Mouse (Mus musculus): ENCODE results near the gene Zfp518a. TPM values are rescaled to one million over a fixed set of nuclear protein-coding genes. Genes with fewer than 3 reads are reported as not detected.

Zfp518a gene
- total RNA-seq, 2 experiments from 2014 or later: 8.7 to 10.4 TPM

- intact Hi-C loops (cut with DNase I): no loop called here
Measured at GRCm38 (mm10) chr19:40964367-40964891, 69.9 kb downstream of the Zfp518a start.

GRCm38 (mm10) chr19:40964936-40965850 is 70.7 kb downstream of the Zfp518a start:
- intact Hi-C loops (cut with DNase I): no loop called here
- peak in 1 of 2 experiments; percentile 32 for DNase-seq (ENCODE audit: low spot score in 2 of 2)

More at GRCm38 (mm10) chr19:40964367-40964891, 69.9 kb downstream of the Zfp518a start:
- no peak for DNase-seq (ENCODE audit: low spot score in 2 of 2)

Small RNAs within 50 kb of the gene (microRNA-seq; reads per million reads assigned to microRNA genes)
- gene Mir8092: 0 to 0.34 reads per million in 2 experiments

Other genes with a start within 250 kb of the Zfp518a start
- under 1 TPM; 0.30 to 0.99 TPM for gene Cc2d2b, start 146.0 kb upstream of the Zfp518a start, total RNA-seq (2021)
- gene Ccnj, start 63.4 kb upstream of the Zfp518a start, total RNA-seq (2021): 1 to 10 TPM; 7.0 to 7.6 TPM
- 10 to 100 TPM in 1 of 2 experiments, 1 to 10 TPM in 1; 7.6 to 10.8 TPM for gene Blnk, start 99.8 kb downstream of the Zfp518a start, total RNA-seq (2021)
- gene Dntt, start 134.6 kb downstream of the Zfp518a start, total RNA-seq (2021): under 1 TPM in 1 of 2 experiments, not detected in 1; 0.16 TPM
- gene Opalin, start 182.4 kb downstream of the Zfp518a start, total RNA-seq (2021): 10 to 100 TPM in 1 of 2 experiments, 1 to 10 TPM in 1; 7.6 to 11.5 TPM

Measured in left cerebral cortex, postnatal 25 days (tissue).